Mouse (Mus musculus): ENCODE measurements around the gene Zfp217. TPM values are rescaled to one million over a fixed set of nuclear protein-coding genes. Genes with fewer than 3 reads are reported as not detected.

Gene Zfp217
- polyA plus RNA-seq, 1 experiment from 2014 or later = 1.7 TPM

DNA sequence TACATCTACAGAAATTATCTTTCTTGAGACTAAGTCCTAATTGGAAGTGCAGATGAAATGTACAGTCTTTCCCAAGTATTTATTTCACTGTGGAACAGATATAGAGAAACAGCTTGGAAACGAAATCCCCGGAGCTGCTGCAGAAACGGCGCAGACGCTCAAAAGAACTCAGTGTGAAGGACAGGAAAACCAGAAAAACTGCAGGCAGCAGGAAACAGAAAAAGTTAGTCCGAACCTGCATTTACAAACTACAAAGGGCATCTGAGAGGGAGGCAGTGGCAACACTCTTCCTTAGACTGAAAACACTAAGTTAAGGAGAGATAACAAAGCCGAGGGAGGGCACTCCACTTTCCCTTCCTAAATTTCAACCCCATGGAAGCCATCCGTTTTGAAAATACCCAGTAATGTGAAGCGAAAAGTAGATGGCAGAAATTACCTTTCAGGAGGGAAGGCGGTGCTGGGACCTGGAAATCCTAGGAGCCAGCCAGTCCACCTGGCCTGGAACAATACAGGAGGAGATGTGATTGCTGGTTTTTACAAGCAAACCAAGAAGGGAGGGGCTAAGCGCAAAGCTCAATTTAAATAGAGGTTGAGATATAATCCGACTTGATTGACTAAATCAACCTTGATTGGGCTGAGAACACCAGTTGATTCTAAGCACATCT is 13.7 kb downstream of the Zfp217 start:
- no peak for DNase-seq (ENCODE audit: low spot score)

DNA sequence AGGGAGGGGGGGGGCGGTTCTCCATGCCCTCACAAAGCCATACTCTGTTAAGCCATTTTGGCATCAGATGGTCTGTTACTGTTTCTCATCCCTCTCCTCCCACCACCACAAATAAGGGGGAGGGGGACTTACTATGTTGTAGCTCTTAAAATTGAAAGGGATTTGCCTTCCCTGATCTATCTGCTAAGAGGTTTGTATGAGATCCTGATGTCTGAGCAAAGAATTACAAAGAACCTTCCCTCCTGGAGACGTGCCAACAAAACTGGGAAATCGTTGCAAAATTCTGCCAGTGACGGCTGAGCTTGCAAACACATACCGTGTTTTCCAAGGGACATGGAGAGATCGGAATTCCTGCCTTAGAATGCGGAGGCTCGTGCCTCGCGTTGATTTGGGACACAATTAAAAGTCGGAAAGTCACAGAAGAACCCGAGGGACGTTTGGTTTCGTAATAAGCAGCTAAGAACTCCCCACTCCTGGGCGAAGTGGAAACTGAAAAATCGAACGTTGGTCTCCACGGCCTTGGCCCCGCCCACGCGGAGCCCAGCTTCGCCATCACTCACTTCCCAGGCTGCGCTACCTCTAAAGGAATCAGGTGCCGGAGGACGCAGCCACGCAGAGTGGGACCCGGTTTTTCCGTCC is 14.7 kb downstream of the Zfp217 start:
- Histone ChIP-seq H3K36me3 (ENCODE audit: control insufficient read depth, insufficient read depth, low read length) (no peaks in the 10 kb centered on the region), H3K4me3 (ENCODE audit: low read depth, low read length) (peak overlapping the region; percentile 50), H3K9me3 (ENCODE audit: control insufficient read depth, low read length) (no peaks in the 10 kb centered on the region), H3K9ac (ENCODE audit: low read length) (peak overlapping the region; percentile 72), H3K4me1 (replicated peaks; ENCODE audit: control insufficient read depth, insufficient read depth) (no peaks in the 10 kb centered on the region; the same call in 1 of the 2 replicates), H3K4me2 (replicated peaks; ENCODE audit: low read depth) (peak overlapping the region; percentile 67), H3K27ac (replicated peaks) (peak overlapping the region; percentile 91), H3K27me3 (ENCODE audit: control insufficient read depth, insufficient read depth, low read length) (no peaks in the 10 kb centered on the region)
- TF ChIP-seq EP300 (optimal IDR thresholded peaks at IDR 0.05) (no peak), CTCF (IDR thresholded peaks at IDR 0.05; ENCODE audit: low read depth) (no peak)
- DNase-seq (ENCODE audit: low spot score) = peak; percentile 79
- 0 out of 2 replicates have a peak, but pooled peaks have one; percentile 30 for ATAC-seq (ENCODE audit: low FRiP score, low TSS enrichment)
- under 1% methylated on average over 28 of the region's 28 CpGs for WGBS

More for the DNA sequence above, 13.7 kb downstream of the Zfp217 start:
- Histone ChIP-seq H3K27ac (replicated peaks) (peak overlapping the region; percentile 91), H3K27me3 (ENCODE audit: control insufficient read depth, insufficient read depth, low read length) (no peaks in the 10 kb centered on the region), H3K9me3 (ENCODE audit: control insufficient read depth, low read length) (no peaks in the 10 kb centered on the region), H3K9ac (ENCODE audit: low read length) (peak overlapping the region; percentile 72), H3K4me2 (replicated peaks; ENCODE audit: low read depth) (peak overlapping the region; percentile 67), H3K4me3 (ENCODE audit: low read depth, low read length) (peak overlapping the region; percentile 50), H3K36me3 (ENCODE audit: control insufficient read depth, insufficient read depth, low read length) (no peaks in the 10 kb centered on the region), H3K4me1 (replicated peaks; ENCODE audit: control insufficient read depth, insufficient read depth) (no peaks in the 10 kb centered on the region; the same call in 1 of the 2 replicates)
- TF ChIP-seq EP300 (optimal IDR thresholded peaks at IDR 0.05) = no peak
- TF ChIP-seq CTCF (IDR thresholded peaks at IDR 0.05; ENCODE audit: low read depth) = no peak
- ATAC-seq (ENCODE audit: low FRiP score, low TSS enrichment) = no peak
- WGBS = 16% methylated on average over 12 of the region's 12 CpGs

DNA sequence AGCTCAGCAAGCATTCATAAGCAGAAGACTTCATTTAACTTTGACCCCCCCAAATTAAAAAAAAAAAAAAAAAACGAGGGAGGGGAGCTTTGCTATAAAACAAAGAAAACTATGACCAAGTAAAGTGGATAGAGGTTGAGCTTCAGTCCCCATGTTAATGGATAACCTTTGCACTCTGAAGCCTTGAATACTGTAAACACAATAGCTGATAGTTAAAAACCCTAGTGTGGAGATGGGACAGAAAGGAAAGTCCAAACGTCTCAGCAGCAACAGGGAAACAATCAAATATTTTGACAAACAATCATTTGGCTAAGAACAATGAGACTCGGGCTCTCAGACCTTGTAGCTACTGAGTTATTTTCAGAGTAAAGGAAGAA is 15.2 kb downstream of the Zfp217 start:
- WGBS = 0% methylated on average over 3 of the region's 3 CpGs
- peak overlapping the region; percentile 72 for H3K9ac ChIP-seq (ENCODE audit: low read length)

DNA sequence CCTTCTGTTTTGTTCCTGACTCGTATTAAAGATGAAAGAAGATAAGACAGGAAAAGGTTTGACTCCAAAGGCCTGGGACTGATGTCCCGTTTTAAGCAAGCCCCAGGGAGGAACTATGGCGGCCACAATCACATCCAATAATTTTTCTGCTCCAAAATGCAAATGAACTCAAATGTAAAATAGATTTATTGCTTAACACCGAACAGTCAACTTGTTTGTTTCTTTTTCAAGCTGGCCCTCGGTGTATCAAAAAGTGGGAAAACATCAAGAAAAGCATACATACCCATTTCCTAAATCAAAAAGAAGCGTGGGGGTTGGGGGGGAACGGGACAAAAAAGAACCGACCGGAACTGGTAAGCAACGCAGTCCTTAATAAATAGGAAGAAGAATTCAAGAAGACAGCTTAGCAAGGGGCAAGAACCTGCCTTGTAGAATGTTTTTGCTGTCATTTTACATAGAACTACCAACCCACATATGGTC is 15.9 kb downstream of the Zfp217 start:
- H3K27me3 ChIP-seq (ENCODE audit: control insufficient read depth, insufficient read depth, low read length) = no peaks in the 10 kb centered on the region
- H3K36me3 ChIP-seq (ENCODE audit: control insufficient read depth, insufficient read depth, low read length) = no peaks in the 10 kb centered on the region
- H3K9me3 ChIP-seq (ENCODE audit: control insufficient read depth, low read length) = no peaks in the 10 kb centered on the region
- no peak overlapping the region; the same call in 1 of the 2 replicates for H3K9ac ChIP-seq (ENCODE audit: low read length)
- H3K4me2 ChIP-seq (replicated peaks; ENCODE audit: low read depth) = peak overlapping the region; percentile 73
- H3K4me3 ChIP-seq (ENCODE audit: low read depth, low read length) = peak overlapping the region; percentile 96; the same call in 1 of the 2 replicates
- WGBS = 14% methylated on average over 10 of the region's 10 CpGs
- DNase-seq (ENCODE audit: low spot score) (no peak), ATAC-seq (ENCODE audit: low FRiP score, low TSS enrichment) (no peak)
- peak overlapping the region; percentile 98 for H3K27ac ChIP-seq (replicated peaks)
- no peaks in the 10 kb centered on the region; the same call in 1 of the 2 replicates for H3K4me1 ChIP-seq (replicated peaks; ENCODE audit: control insufficient read depth, insufficient read depth)
- no peak for TF ChIP-seq CTCF (IDR thresholded peaks at IDR 0.05; ENCODE audit: low read depth)
- no peak for TF ChIP-seq EP300 (optimal IDR thresholded peaks at IDR 0.05)

More for the DNA sequence above, 15.2 kb downstream of the Zfp217 start:
- TF ChIP-seq EP300 (optimal IDR thresholded peaks at IDR 0.05) = no peak
- no peak for TF ChIP-seq CTCF (IDR thresholded peaks at IDR 0.05; ENCODE audit: low read depth)
- H3K27ac ChIP-seq (replicated peaks) = peak overlapping the region; percentile 91
- peak overlapping the region; percentile 67 for H3K4me2 ChIP-seq (replicated peaks; ENCODE audit: low read depth)
- H3K4me3 ChIP-seq (ENCODE audit: low read depth, low read length) = peak overlapping the region; percentile 50
- H3K36me3 ChIP-seq (ENCODE audit: control insufficient read depth, insufficient read depth, low read length) = no peaks in the 10 kb centered on the region
- no peak for ATAC-seq (ENCODE audit: low FRiP score, low TSS enrichment)
- no peaks in the 10 kb centered on the region for H3K27me3 ChIP-seq (ENCODE audit: control insufficient read depth, insufficient read depth, low read length)
- DNase-seq (ENCODE audit: low spot score) = no peak
- no peaks in the 10 kb centered on the region for H3K9me3 ChIP-seq (ENCODE audit: control insufficient read depth, low read length)
- H3K4me1 ChIP-seq (replicated peaks; ENCODE audit: control insufficient read depth, insufficient read depth) = no peaks in the 10 kb centered on the region; the same call in 1 of the 2 replicates

DNA sequence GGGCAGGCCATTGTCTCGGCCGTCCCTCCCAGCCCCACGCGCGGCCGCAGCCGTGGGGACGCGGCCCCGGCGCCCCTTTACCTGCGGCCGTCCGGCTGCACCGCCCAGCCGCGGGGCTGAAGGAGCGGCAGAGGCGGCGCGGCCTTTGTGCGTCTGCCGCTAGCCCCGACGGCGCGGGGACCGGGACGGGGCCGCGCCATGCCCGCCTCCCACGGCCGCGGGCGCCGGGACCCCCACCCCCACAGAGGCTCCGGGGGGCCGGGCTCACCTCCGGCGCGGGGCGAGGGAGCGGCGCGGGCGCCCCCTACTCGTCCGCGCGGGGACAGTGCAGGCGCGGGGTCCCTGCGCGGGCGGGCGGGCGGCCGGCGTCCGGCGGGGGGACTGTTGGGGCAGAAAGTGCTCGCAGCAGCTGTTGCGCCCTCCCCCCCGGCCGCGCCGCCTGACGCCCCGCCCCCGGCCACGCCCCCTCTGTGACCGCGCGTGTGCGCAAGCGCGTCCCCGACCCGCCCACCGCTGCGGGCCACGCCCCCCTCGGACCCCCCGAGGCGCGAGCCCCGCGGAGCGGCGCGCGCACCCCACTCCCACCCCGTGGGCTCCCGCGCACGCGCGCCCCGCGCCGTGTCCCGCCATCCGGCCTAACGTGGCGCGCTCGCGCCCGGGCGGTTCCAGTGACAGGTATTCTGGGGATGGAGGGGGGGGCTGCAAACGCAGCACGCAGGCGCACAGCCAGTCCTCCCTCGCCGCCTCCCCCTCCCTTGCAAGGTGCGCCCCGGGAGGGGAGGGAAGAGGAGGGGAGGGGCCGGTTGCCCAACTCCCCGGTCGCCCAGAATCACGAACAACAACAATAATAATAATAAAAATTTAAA is 16.9 kb downstream of the Zfp217 start:
- DNase-seq (ENCODE audit: low spot score) = peak; percentile 91
- WGBS = under 1% methylated on average over 63 of the region's 122 CpGs
- no peaks in the 10 kb centered on the region; the same call in 1 of the 2 replicates for H3K4me1 ChIP-seq (replicated peaks; ENCODE audit: control insufficient read depth, insufficient read depth)

More for the DNA sequence above, 16.9 kb downstream of the Zfp217 start:
- TF ChIP-seq CTCF (IDR thresholded peaks at IDR 0.05; ENCODE audit: low read depth) = peak; percentile 39; the same call in 1 of the 2 replicates
- TF ChIP-seq EP300 (optimal IDR thresholded peaks at IDR 0.05) = no peak
- no peaks in the 10 kb centered on the region for H3K27me3 ChIP-seq (ENCODE audit: control insufficient read depth, insufficient read depth, low read length)
- H3K27ac ChIP-seq (replicated peaks) = peak overlapping the region; percentile 98
- peak; percentile 85 for ATAC-seq (ENCODE audit: low FRiP score, low TSS enrichment)
- no peaks in the 10 kb centered on the region for H3K9me3 ChIP-seq (ENCODE audit: control insufficient read depth, low read length)
- peak overlapping the region; percentile 96 for H3K4me3 ChIP-seq (ENCODE audit: low read depth, low read length)
- no peaks in the 10 kb centered on the region for H3K36me3 ChIP-seq (ENCODE audit: control insufficient read depth, insufficient read depth, low read length)
- H3K4me2 ChIP-seq (replicated peaks; ENCODE audit: low read depth) = peak overlapping the region; percentile 73
- H3K9ac ChIP-seq (ENCODE audit: low read length) = peak overlapping the region; percentile 96
